Mouse (Mus musculus): Measurements from ENCODE around the gene Pnliprp2.

The Pnliprp2 gene

DNA sequence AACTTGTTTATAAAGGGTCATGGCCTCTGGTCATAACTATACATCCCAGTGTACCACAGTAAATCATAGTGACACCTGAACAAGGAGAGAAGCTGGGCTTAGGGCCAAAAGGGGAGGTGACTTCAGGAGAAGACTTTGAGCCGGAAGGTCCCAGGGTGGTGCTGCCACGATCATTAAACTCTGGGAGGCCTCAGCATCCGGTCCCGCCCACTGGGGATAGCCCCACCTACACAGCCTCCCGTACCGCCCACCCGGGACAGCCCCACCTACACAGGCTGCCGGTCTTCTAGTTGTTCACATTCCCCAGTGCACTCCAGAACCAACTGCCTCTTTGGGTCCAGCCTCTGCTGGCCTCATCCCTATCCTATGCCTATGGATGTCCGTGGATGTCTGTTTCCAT is at the start of gene Pnliprp2:
TSS of gene Pnliprp2 (plus strand) at position 297 of the 400 bp plus-strand sequence.
- in situ Hi-C loops (cut with MboI; ENCODE audit: unreplicated experiment in 2 of 2), result no loop called here

DNA sequence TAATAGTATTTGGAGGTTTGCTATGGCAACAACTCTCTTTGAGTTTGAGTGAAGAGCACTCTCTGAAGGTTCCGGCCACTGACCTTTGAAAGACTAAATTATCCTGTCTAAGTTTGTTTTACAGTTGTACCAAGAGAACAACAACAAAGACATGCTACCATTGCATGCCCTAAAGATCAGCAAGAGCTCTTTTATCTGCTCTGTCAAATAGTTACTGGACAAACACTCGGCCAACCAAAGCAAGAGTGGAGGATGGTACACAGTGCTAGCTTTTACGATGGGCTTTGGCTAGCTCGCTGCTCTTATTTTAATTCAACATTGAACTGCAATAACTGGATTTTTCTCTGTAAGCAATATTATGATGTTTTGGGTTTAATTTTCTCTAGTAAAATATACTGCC is 41.6 kb upstream of the Pnliprp2 start:
- in situ Hi-C loops (cut with MboI; ENCODE audit: unreplicated experiment in 2 of 2), result no loop called here

DNA sequence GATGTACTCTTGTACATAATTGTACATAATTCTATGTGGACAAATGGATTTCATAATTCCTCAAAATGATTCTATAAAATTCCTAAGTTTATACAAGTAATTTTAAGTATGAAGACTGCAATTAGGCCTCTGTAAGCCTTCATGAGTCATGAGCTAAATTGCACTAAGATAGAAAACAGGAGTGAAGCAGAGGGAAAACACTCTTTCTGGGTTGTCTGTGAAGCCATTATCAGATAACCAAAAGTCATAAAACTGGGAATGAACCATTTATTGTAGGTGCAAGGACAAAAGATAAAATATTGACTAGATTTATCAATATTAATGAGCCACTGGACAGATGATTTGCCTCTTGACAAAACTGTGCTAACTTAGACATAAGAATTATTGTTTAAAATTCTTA is 39.1 kb upstream of the Pnliprp2 start:
- in situ Hi-C loops (cut with MboI; ENCODE audit: unreplicated experiment in 2 of 2), result no loop called here

DNA sequence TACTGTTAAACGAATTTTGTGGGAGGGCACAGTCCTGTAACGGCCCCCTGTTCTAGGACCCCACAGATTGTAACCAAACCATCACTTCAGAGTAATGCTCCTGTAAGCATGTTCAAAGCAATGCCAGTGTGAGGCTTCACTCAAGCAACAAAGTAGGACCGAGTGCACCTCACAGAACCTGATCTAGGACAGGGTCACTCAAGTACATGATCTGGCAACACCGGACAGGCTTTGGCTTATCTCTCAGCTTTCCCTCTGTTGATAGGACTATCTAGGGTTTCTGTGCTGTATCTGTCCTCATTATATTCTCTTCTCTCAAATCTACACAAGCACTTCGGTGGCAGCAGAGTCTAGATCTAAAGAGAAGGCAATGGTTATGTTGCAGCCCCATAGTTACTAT is 33.0 kb upstream of the Pnliprp2 start:
- in situ Hi-C loops (cut with MboI; ENCODE audit: unreplicated experiment in 2 of 2), result no loop called here

DNA sequence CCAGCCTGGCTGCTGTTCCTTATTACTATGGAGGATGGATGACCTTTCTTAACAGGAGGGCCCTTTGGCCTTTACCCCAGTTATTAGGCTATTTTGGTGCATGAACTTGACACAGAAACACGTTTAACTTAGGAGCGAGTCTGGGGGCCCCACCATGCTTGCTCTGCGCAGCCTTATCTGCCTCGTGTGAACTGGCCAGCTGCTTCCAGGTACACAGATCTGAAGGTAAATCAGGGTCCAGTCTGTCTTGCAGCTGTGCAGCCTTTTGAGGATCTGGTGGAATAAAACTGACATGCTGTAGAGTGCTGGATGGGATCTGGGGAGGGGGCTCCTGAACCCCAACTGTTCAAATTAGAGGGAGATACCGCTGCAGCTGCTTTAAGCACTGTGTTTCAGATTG is 31.8 kb upstream of the Pnliprp2 start:
- in situ Hi-C loops (cut with MboI; ENCODE audit: unreplicated experiment in 2 of 2), result no loop called here

DNA sequence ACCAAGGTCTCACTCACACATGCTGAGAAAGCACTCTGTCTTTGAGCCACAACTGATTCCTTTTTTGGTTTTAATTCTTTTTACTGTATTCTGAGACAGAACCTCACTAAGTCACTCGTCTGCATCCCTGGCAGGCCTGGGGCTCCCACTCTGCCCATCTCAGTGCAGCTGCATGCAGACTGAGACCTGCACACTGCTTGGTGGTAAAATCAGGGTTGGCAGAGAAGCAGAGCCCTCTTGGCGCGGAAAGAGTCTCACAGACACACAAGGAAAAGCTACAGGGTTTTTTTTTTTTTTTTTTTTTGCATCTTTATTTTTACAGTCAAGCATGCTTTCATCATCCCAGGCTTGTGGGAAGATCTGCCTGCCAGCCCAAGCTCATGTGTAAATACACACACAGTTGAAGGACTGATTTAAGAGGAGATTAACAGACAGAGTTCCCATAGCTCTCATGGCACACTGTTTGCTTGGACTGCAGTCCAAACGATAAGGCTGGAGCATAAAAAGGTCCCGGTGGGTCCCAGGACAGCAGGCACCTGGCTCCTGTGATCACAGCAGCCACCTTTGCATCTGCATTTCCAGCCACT is 31.0 kb upstream of the Pnliprp2 start, which contains the start of gene Pnliprp1:
TSS of gene Pnliprp1 (plus strand) at position 443 of the 587 bp plus-strand sequence.
- in situ Hi-C loops (cut with MboI; ENCODE audit: unreplicated experiment in 2 of 2), result no loop called here

DNA sequence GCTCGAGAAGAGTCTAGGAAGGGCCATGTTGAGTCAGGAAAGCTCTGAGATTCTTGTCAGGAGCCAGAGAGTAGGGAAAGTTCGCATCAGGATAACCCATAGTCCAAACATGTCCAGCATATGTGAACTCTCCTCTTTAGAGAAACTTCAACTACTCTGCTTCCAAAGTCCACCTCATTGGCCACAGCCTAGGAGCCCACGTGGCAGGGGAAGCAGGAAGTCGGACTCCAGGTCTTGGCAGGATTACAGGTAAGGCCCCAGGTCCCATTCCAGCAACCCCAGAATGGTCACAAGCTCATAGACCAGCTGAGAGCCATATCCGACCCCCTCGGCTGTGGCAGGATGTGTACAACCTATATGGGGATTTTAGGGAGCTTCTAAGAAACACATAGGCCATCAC is 26.3 kb upstream of the Pnliprp2 start:
- in situ Hi-C loops (cut with MboI; ENCODE audit: unreplicated experiment in 2 of 2), result no loop called here

DNA sequence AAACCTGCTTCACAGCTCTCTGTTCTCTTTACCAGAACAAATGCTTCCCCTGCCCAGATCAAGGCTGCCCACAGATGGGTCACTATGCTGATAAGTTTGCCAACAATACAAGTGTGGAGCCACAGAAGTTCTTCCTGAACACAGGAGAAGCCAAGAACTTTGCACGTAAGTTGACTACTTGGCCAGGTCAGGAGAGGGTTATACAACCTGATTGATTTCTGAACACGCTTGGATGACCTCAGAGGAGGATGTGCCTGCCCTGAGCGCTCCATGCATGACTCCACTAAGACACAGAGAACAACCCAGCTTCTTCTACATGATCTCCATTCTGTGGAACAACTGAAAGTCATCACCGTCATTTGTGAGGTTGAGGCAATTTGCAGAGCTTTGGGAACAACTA is 21.4 kb upstream of the Pnliprp2 start:
- in situ Hi-C loops (cut with MboI; ENCODE audit: unreplicated experiment in 2 of 2), result no loop called here

DNA sequence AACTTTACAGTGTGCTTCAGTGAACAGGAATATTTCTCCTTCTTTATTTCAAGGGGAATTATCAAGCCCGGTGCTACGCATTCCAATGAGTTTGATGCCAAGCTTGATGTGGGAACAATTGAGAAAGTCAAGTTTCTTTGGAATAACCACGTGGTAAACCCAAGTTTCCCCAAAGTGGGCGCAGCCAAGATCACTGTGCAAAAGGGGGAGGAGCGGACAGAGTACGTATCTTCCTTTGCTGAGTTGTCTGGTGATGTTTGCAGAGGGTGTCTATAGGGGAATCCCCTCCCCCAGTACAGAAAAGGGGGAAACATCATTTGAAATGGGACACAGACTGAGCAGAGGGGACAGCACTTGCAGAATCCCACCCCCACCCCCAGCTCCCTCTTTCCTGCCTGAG is 18.5 kb upstream of the Pnliprp2 start:
- in situ Hi-C loops (cut with MboI; ENCODE audit: unreplicated experiment in 2 of 2), result no loop called here

DNA sequence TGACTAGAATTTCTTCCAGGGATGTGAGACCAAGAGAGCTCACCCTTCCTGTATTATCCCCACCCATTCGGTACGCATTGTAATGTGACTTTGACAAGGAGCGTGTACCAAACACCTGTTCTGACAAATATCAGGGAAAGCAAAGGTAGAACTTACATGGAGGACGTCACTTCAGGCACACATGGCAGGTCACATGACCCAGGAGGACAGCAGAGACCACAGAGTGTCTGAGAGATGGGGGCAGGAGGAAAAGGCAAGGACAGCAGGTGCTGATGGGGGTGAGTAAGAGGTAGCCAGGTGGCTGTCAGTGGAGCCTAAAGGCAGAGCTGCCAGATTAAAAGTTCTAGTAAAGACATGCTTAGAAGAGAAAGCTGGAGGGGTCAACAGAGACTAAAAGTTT is 16.8 kb upstream of the Pnliprp2 start:
- in situ Hi-C loops (cut with MboI; ENCODE audit: unreplicated experiment in 2 of 2), result no loop called here

DNA sequence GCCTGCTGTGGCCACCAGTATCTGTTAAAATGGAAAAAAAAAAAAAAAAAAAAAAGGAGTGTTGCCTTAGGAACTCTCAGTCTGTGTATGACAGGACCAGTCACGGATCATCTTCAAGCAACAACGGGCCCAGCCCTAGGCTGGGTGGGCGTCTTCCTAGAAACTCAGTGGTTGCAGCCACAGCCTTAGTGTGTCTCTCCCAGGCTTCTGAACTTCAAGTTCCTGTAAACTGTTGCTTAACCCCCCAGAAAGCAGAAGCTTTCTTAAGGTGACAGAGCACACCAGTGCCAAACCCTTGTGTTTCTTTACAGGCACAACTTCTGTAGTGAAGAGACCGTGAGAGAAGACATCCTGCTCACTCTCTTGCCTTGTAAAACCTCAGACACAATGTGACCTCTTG is 15.8 kb upstream of the Pnliprp2 start:
- in situ Hi-C loops (cut with MboI; ENCODE audit: unreplicated experiment in 2 of 2), result no loop called here

DNA sequence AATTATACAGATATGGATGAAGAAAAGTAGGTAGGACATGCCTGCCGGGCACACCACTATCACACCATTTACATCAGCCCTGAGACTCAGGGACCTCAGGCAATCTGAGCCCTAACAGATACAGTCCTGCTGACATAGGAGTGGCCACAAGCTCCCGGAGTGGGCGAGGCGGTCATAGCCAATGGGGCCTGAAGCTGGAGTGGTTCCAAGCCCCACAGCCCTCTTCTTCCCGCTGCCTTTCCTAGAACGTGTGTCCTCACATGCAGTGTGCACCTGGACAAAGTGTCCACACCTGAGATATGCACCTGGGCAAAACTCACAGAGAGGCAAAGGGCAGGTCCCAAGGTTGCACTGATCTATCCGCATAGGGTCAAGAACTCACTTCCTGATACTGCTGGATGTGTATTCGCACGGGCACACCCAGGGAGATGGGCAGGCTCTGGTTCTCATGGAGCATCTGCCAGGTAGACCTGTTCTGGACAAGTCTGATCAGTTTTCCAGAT is 12.0 kb upstream of the Pnliprp2 start:
- in situ Hi-C loops (cut with MboI; ENCODE audit: unreplicated experiment in 2 of 2), result no loop called here

DNA sequence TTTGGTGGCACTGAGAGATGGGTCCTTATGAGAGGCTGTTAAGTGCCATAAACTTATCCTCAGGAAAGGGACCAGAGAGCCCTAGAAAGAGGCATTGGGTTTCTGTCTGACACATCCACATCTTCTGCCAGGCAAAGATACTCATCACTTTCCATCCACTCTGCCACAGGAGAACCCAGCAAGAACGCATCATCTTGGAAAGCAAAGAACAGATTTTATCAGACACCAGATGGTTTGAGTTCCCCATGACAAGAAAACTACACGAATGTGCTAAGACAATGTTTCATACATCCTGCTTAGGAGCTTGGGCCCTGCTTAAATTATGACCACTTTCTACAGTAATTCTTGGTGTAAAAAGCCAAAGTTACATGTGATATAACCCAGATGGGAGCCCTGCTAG is 8.7 kb upstream of the Pnliprp2 start:
- in situ Hi-C loops (cut with MboI; ENCODE audit: unreplicated experiment in 2 of 2), result no loop called here

DNA sequence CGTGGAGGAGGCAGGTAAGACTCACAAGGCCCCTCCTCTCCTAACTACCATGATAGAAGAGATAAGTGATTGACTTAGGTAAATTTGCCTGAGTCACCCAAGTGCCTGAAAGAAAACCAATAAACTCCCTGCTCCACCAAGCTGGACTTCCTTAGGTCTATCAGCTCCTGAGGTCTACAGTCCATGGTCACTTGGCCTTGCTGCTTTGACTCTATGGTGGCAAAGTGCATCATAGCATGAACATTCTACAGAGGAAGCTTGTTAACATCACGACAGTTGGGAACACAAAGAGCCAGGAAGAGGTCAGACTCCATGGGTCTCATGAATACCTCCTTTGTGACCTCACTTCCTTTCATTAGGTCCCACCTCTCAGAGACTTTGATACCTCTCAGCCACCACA is 8.0 kb upstream of the Pnliprp2 start:
- in situ Hi-C loops (cut with MboI; ENCODE audit: unreplicated experiment in 2 of 2), result no loop called here

DNA sequence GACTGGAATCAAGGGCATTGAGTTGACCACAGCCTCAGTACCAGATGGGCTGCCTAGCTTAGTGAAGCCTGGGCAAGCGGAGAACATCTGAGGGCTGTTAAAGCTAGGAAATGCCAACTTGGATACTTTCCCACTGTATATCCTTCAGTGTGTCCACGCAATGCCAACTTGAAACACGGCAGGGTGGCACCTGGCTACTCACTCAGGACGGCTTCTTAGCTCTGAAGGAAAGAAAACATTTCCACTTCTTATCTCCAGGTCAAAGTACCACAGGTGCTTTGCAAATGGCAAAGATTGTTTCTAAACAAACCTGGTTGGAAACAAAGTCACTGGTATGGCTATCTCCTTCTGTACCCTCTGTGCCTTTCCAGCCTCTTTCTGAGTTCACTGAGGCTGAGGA is 648 bp upstream of the Pnliprp2 start:
- in situ Hi-C loops (cut with MboI; ENCODE audit: unreplicated experiment in 2 of 2), result no loop called here

DNA sequence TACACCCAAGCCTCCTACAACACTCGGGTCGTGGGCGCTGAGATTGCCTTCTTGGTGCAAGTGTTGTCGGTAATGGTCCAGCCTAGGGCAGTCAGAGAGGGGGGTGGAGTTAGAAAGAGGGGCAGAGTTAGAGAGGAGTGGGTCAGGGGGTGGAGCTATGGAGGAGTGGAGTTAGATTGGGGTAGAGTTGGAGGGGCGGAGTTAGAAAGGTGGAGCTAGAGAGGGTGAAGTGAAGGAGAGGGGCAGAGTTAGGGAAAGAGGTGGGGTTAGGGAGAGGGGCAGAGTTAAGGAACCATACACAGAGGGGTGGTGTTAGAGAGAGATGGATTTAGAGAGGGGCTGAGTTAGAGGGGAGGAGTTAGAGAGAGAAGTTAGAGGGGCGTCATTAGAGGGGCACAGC is 2.8 kb downstream of the Pnliprp2 start:
- in situ Hi-C loops (cut with MboI; ENCODE audit: unreplicated experiment in 2 of 2), result no loop called here

DNA sequence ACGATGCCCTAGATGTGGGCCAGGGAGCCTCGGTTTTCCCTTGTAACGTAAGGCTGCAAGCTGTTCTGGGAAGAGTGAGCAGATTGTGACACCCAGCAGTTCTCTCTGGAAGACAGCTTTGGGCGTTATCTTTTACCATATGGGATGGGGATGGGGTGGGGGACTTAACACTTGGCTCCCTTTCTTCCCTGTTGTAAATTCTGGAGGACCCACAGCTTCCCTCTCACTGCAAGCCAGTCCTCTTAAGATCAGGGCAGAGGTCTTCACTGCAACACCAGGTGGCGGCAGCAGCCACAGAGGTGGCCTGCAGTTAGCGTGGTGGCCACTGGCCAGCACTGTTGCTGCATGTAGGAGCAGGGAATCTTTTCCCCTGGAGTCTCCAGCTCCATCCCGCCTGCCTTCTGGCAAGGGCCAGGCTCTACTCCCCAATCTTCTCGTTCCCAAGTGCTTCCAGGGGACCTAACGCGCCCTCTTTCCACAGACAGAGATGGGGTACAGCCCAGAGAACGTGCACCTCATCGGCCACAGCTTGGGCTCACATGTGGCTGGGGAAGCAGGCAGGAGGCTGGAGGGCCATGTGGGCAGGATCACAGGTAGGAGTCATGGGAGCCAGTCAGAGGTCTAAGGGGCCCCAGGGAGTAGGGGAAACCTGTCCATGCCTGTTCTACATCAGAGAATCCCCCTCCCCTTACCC is 3.5 kb downstream of the Pnliprp2 start:
- in situ Hi-C loops (cut with MboI; ENCODE audit: unreplicated experiment in 2 of 2), result no loop called here

DNA sequence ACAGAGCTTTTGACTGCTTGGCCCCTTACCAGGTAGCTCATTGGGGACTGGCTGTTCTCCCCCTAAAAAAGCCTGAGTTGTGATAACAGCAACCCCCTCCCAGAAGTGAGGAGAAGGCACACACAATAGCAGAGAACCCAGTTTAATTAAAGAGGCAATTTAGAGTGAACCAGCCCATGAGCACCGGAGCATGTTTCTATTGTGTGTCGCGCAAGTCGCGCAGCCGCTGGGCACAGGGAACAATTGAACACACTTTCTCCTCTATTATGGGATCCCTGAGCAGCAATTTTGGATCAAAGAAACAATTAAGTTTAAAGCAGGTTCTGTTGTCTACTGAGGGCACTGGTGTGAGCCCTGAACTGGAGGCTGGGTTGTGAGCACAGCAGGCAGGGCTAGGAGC is 7.8 kb downstream of the Pnliprp2 start:
- in situ Hi-C loops (cut with MboI; ENCODE audit: unreplicated experiment in 2 of 2), result no loop called here

DNA sequence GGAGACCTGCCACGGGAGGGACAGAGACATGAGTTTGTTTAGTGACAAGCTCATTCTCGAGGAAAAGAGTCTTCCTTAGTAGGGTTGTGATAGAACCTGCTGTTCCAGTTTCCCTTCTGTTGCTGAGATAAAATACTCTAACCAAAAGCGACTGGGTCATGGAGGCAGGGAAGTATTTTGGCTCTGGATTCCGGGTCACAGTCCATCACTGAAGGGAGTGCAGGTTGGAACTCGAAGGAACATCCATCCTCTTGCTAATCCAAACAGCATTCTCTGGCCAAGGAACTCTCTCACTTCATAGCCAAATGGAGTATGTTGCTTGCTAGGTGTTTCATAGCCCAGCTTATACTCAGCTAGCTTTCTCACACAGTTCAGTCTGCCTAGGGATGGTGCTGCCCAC is 16.9 kb downstream of the Pnliprp2 start:
- in situ Hi-C loops (cut with MboI; ENCODE audit: unreplicated experiment in 2 of 2), result no loop called here

DNA sequence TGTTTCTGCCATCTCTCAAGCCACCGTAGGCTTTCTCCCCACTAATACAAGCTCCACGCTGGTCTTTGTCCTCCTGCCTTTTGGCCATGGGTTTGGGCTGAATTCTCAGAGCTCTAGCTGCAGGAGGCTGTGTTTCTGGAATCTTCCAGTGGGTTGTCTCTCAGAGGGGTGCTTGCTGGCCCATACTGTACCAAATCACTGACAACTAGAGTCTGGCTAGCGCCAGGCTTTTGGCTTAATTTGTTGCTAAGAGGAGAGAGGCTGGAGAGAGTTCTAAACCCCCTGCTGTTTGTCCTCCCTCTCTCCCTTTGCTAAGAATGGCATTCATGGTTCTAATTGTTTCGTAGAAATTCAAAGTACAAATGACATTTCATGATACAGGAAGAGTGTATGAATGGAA is 22.0 kb downstream of the Pnliprp2 start:
- in situ Hi-C loops (cut with MboI; ENCODE audit: unreplicated experiment in 2 of 2), result no loop called here

DNA sequence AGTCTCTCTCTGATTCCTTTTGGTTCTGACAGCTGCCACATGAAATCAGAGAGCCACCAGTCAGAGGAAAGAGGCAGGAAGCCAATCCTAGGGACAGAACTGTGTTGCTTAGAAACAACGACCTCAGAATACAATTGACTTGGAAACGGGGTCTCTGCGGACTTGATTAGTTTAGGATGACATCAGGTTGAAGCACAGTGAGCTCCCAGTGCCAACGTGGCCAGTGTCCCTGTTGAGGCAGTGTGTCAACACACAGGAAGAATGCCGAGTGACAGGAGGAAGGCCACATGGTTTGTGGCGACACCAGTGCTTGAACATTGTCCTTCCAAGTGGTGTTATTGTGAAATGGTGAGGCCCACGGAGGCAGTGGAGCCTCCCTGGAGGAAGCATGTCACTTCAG is 24.4 kb downstream of the Pnliprp2 start:
- in situ Hi-C loops (cut with MboI; ENCODE audit: unreplicated experiment in 2 of 2), result no loop called here

DNA sequence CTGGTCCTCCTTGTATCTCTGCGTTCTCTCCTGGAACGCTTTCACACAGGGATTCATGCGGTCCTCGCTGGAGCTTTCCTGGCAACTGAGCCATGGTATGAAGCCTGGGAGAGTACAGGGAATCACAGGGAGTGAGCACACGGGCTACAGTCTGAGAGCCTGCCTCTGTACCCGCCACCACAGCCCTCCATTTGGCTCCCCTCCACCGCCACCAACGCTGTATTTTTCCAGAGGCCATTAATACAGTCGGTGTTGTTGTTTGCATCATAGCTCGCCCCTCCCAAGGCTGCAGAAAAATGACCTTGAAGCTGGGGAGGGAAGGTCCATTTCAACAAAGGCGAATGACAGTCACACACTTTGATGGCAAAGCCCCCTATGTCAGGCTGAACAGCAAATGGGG is 29.7 kb downstream of the Pnliprp2 start:
- in situ Hi-C loops (cut with MboI; ENCODE audit: unreplicated experiment in 2 of 2), result no loop called here
